Mouse (Mus musculus) heart, postnatal 36 days (tissue): ENCODE data around the gene Dnaic1. TPM values are rescaled to one million over a fixed set of nuclear protein-coding genes. Genes with fewer than 3 reads are reported as not detected.

Experiments
- DNase-seq, 2 experiments: peaks; one replicate each; pipeline ENCODE4 v3.0.0; 2021 to 2022
- intact Hi-C: fragments of 180-260 bp; cut with DNase I; formaldehyde crosslinking; loops from one replicate; pipeline ENCODE4 v1.15.1; 2025
- total RNA-seq, 2 experiments: library from RNA; stranded (reverse); gene quantifications; 2 replicates each; pipeline ENCODE4 v1.2.3; 2021

Gene Dnaic1
- total RNA-seq, 2 experiments from 2014 or later = 2.6 to 3.7 TPM

GRCm38 (mm10) chr4:41568682-41569410, 729 bp upstream of the Dnaic1 start:
- intact Hi-C loops = no loop called here
- DNase-seq = peak; percentile 40 to 46

GRCm38 (mm10) chr4:41571490-41571889, 1.9 kb downstream of the Dnaic1 start:
- intact Hi-C loops = no loop called here
- no peak for DNase-seq

- intact Hi-C loops = no loop called here
Observed at GRCm38 (mm10) chr4:41573492-41573891, 3.9 kb downstream of the Dnaic1 start.

GRCm38 (mm10) chr4:41575914-41576313, 6.3 kb downstream of the Dnaic1 start:
- intact Hi-C loops = no loop called here
- no peak for DNase-seq

More at GRCm38 (mm10) chr4:41573492-41573891, 3.9 kb downstream of the Dnaic1 start:
- DNase-seq = no peak

GRCm38 (mm10) chr4:41583353-41583752, 13.8 kb downstream of the Dnaic1 start:
- intact Hi-C loops = no loop called here
- no peak for DNase-seq

- DNase-seq = no peak
- intact Hi-C loops = no loop called here
Observed at GRCm38 (mm10) chr4:41602818-41603217, 33.2 kb downstream of the Dnaic1 start.

GRCm38 (mm10) chr4:41604476-41605396, 35.2 kb downstream of the Dnaic1 start:
- no peak for DNase-seq
- intact Hi-C loops = no loop called here

- intact Hi-C loops = no loop called here
Observed at GRCm38 (mm10) chr4:41606784-41607183, 37.2 kb downstream of the Dnaic1 start.

GRCm38 (mm10) chr4:41609681-41610593, 40.4 kb downstream of the Dnaic1 start:
- intact Hi-C loops = no loop called here
- DNase-seq = no peak

More at GRCm38 (mm10) chr4:41606784-41607183, 37.2 kb downstream of the Dnaic1 start:
- DNase-seq = peak; percentile 29 to 44

- intact Hi-C loops = no loop called here
- no peak for DNase-seq
Observed at GRCm38 (mm10) chr4:41610594-41610980, 41.0 kb downstream of the Dnaic1 start.

GRCm38 (mm10) chr4:41612166-41612565, 42.6 kb downstream of the Dnaic1 start:
- no peak for DNase-seq
- intact Hi-C loops = no loop called here

GRCm38 (mm10) chr4:41614156-41614555, 44.6 kb downstream of the Dnaic1 start:
- intact Hi-C loops = loop anchor here (1.0 to 2.0 kb wide), 3 partner anchors 39 to 146 kb away; no protein-coding TSS in a partner anchor
- DNase-seq = peak; percentile 84

GRCm38 (mm10) chr4:41615661-41616599, 46.4 kb downstream of the Dnaic1 start:
- DNase-seq = no peak

GRCm38 (mm10) chr4:41618916-41619746, 49.6 kb downstream of the Dnaic1 start:
- intact Hi-C loops = loop anchor here (5.0 kb wide), 1 partner anchor 88 kb away; no protein-coding TSS in a partner anchor
- no peak for DNase-seq

More at GRCm38 (mm10) chr4:41615661-41616599, 46.4 kb downstream of the Dnaic1 start:
- intact Hi-C loops = loop anchor here (2.0 to 5.0 kb wide), 2 partner anchors 37 to 91 kb away; no protein-coding TSS in a partner anchor

GRCm38 (mm10) chr4:41622071-41622470, 52.5 kb downstream of the Dnaic1 start:
- DNase-seq = no peak
- intact Hi-C loops = no loop called here

- DNase-seq = no peak
- intact Hi-C loops = no loop called here
Observed at GRCm38 (mm10) chr4:41628202-41628927, 58.8 kb downstream of the Dnaic1 start.

GRCm38 (mm10) chr4:41630196-41630595, 60.6 kb downstream of the Dnaic1 start:
- DNase-seq = no peak
- intact Hi-C loops = no loop called here
